Mouse (Mus musculus) frontal cortex, adult 2 months (tissue): ENCODE measurements around the gene Apaf1. TPM values are rescaled to one million over a fixed set of nuclear protein-coding genes. Genes with fewer than 3 reads are reported as not detected.

ENCODE experiments used
- DNase-seq, 2 experiments: peaks; one replicate each; pipeline ENCODE4 v3.0.0; 2022; ENCODE audit warnings: low spot score in 1 of 2; ENCODE audit errors: extremely low spot score in 1 of 2
- polyA plus RNA-seq: library from polyadenylated mRNA; depleted of rRNA; stranded (reverse); fragments of >200 nt; gene quantifications from 2 replicates; pipeline ENCODE4 v1.2.3, GENCODE M21; 2012

Gene Apaf1
- polyA plus RNA-seq, 1 experiment = 11.8 TPM

- no peak for DNase-seq
Measured at GRCm38 (mm10) chr10:91083393-91083927, 890 bp upstream of the Apaf1 start.

GRCm38 (mm10) chr10:91081959-91082507 lies 537 bp downstream of the Apaf1 start:
- DNase-seq = no peak

GRCm38 (mm10) chr10:91080540-91080939 lies 2.0 kb downstream of the Apaf1 start:
- DNase-seq = no peak

- DNase-seq = no peak
Measured at GRCm38 (mm10) chr10:91076667-91077066, 5.9 kb downstream of the Apaf1 start.

DNA sequence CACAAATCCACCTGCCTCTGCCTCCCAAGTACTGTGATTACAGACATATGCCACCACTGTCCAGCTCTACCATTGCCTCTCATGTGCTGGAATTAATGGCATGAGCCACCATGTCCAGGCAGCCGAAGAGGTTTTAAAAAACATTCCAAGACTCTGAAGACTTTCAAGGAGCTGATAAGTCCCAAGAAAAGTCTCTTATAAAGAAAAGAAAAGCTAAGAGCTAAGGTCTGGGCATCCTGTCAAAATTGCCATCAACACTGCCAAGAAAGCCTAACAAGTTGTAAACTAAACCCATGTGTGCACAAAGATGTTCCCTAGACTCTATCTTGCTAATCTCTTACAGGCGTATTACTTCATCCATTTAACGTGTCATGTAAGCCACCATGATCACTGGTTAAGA lies 9.2 kb downstream of the Apaf1 start:
- peak in 1 of 2 experiments; percentile 17 for DNase-seq

DNA sequence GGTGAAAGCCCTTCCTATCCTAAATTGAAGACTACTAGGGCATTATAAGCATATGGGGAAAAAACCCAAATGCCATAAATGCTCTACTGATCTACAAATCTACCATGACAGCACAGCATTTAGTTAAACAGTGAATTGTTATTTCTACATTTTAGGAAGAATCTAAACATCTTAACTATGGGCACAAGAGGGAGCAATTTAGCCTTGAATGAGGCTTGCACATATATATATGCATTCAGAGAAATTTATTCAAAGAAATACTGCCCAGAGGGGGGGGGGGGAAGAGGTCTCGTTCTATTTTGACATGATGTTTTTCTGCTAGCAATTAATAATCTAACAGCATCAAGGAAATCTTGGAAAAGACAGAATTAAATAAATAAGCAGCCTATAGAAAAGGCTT lies 10.8 kb downstream of the Apaf1 start:
- DNase-seq = peak in 1 of 2 experiments; percentile 28

DNA sequence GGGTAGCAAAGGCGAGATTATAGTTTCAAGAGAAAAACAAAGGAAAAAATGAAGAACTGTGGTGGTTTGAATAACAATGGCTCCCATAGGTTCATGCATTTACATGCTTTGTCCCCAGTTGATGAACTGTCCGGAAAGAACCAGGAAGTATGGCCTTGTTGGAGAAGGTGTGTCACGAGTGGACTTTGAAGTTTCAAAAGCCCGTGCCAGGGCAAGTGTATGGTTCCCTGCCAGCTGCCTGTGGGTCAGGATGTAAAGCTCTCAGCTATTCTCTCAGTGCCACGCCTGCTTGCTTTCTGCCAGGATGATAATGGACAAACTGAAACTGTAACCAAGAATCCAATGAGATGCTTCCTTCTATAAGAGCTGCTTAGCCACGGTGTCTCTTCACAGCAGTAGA lies 20.2 kb downstream of the Apaf1 start:
- DNase-seq = no peak

- no peak for DNase-seq
Measured at GRCm38 (mm10) chr10:91060742-91061141, 21.8 kb downstream of the Apaf1 start.

DNA sequence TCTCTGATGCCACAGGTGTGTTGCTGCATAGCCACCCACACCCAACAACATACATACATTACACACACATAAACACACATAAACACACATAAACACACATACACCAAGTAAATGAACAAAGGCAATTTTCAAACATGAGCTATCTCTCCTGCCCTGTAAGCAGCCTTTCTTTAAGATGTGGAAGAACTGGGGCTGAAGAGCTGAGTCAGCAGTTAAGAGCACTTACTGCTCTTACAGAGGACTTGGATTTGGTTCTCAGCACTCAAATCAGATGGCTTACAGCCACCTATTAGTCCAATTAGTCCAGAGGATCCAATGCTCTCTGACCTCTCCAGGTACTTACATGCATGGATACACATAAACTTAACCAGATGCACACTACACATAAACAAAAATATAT lies 29.8 kb downstream of the Apaf1 start:
- DNase-seq = no peak

GRCm38 (mm10) chr10:91051156-91051555 lies 31.4 kb downstream of the Apaf1 start:
- no peak for DNase-seq

- no peak for DNase-seq
Measured at GRCm38 (mm10) chr10:91049696-91050095, 32.9 kb downstream of the Apaf1 start.

GRCm38 (mm10) chr10:91033942-91034341 lies 48.6 kb downstream of the Apaf1 start:
- peak; percentile 50 to 85 for DNase-seq

DNA sequence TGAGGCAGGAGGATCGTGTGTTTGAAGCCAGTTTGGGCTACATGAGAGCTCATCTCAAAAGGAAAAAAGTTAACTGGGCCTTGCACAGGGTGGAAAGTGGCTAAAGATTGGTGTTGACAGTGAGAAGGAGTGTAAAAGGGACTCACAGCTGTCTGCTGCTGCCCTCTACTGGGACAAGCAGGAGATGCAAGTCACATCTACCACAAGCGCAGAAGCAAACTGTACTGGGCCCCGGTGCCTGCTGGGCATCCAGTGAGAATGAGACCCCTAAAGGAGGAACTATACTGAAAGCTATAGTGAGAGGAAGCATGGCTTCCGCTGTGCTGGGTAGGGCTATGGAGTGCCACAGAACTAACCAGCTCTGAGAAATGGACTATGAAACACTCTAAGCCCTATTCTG lies 50.2 kb downstream of the Apaf1 start:
- peak; percentile 71 to 96 for DNase-seq

- DNase-seq = no peak
Measured at GRCm38 (mm10) chr10:91031176-91031575, 51.4 kb downstream of the Apaf1 start.

- peak in 1 of 2 experiments; percentile 26 for DNase-seq
Measured at GRCm38 (mm10) chr10:91029002-91029539, 53.5 kb downstream of the Apaf1 start.

- DNase-seq = no peak
Measured at GRCm38 (mm10) chr10:91027964-91028363, 54.6 kb downstream of the Apaf1 start.

DNA sequence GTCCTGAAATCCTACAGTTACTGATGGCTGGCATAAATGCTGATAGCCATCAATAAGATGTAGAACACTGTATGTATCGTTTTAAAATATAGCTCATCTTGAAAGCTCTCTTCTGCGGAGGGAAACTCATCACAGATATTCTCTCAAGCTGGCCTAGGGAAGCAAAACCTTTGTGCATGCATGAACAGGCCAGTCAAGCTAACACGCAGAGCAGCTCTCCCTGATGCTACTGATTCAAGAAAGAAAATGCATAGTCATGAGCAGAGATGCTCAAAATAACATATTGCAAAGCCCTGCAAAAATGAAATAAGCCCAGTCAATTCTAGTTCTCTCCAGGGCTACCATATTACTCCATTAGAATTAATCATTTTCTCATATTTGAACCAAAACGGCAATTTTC lies 55.1 kb downstream of the Apaf1 start:
- DNase-seq = no peak

DNA sequence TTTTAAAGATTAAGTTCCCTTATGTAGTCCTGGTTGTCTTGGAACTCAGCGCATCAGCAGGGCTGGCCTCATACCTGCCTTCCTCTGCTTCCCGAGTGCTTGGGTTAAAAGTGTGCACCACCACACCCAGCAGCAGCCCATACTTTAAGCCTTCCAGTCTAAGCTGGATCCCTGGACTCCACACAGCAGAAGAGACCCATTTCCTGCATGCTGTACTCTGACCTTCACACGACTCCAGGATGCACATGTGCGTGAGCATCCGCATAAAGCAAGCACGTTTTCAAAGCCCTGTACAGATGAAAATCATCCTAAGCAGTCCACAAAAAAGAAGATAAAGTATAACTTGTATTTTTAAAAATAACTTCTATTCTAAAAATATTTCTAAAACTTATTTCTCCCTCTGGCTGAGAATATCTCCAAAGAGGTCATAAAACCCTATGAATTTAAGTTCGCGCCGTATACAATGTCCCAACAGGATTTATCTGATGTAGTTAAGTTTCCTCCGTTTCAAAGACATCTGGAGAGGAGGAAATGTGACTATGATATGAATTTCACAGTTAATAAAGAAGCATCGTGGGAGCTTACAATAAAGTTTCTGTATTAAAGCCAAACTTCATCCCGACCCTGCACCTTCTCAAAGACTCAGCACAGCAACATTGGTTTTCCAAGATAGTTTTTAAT lies 76.6 kb downstream of the Apaf1 start:
- no peak for DNase-seq

DNA sequence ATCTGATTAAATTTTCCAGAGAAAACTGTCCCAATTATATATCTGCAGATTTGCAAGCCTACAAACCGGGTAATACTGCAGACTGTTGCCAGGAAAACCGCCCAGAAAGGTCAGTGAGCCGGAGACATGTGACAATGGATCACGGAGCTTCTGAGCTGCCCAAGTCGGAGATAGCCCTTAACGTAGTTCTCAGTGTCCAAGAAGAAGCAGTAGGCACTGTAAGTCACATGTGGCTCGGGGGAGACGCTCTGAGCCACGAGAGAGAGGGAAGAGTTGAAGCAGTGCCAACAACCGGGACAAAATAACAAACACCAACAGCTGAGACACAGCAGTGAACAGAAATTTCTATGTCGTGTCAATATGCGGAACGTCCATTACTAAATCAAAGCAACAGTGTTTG lies 81.1 kb downstream of the Apaf1 start:
- DNase-seq = peak in 1 of 2 experiments; percentile 23

DNA sequence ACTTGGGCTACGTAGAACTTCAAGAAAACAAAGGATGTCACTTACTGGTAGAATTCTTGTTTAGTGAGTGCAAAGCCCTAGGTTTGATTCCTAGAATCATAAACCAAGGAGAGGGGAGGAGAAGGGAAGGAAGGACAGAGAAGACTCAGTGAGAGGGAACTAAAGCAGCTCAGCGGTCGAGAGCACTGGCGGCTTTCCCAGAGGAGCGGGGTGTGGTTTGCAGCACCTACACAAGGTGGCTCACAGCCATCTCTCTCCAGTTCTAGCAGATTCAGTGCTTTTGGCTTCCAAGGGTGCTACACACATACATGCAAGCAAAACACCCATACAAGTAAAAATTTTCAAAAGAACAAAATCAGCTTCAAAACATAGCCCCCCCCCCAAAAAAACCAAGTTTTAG lies 82.7 kb downstream of the Apaf1 start:
- peak in 1 of 2 experiments; percentile 76 for DNase-seq

GRCm38 (mm10) chr10:90993869-90994268 lies 88.7 kb downstream of the Apaf1 start:
- no peak for DNase-seq

- DNase-seq = no peak
Measured at GRCm38 (mm10) chr10:90992237-90992636, 90.3 kb downstream of the Apaf1 start.
